Mouse (Mus musculus): ENCODE measurements around the gene Brd3.

DNA sequence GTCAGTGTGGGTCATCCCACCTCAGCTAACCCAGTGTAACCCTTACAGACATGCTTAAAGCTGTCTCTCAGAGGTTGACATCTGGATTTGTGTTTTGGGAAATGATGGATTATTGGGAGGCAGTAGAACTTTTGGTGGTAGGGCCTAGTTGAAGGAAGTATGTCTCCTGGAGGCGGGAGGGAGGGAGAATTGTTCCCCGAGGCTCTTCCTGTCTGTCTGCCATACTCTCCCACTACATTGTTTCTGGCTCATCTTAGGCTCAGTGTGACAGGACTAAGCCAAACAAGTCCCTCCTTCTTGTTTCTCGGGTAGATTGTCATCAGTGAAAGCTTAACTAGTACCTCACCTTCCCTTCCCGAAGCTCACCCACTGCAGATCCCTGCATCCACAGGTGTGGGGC is 20.7 kb downstream of the Brd3 start:
- no peak for TF ChIP-seq CTCF (conservative IDR thresholded peaks at IDR 0.05; ENCODE audit: low read length)
- no peak for TF ChIP-seq POU5F1 (IDR thresholded peaks at IDR 0.05; ENCODE audit: borderline replicate concordance, low read length)
- no peak for TF ChIP-seq NANOG (IDR thresholded peaks at IDR 0.05; ENCODE audit: borderline replicate concordance, low read length)

Data from E14TG2a.4 (cell line).